Mouse (Mus musculus) CH12.LX (cell line): ENCODE data around the gene 4930503B20Rik. TPM values are rescaled to one million over a fixed set of nuclear protein-coding genes. Genes with fewer than 3 reads are reported as not detected.

ENCODE experiments used
- DNase-seq: peaks from one replicate; pipeline ENCODE4 v3.0.0-alpha.2; 2013; ENCODE audit errors: extremely low read depth
- H3K27ac ChIP-seq: 2 replicates; pipeline ENCODE4 v1.5.1; 2012; ENCODE audit warnings: low read depth, mild to moderate bottlenecking, control low read depth, moderate library complexity; ENCODE audit not compliant: insufficient read depth
- H3K27me3 ChIP-seq: replicated peaks from 2 replicates; pipeline ENCODE3; 2012; ENCODE audit warnings: inconsistent platforms
- H3K36me3 ChIP-seq, 2 experiments: replicated peaks in 1 of 2; 2 replicates each; pipeline versions ENCODE3 to v1.6.1; 2012; ENCODE audit warnings: inconsistent platforms in 1 of 2, low read length in 1 of 2, mild to moderate bottlenecking in 1 of 2, mixed read lengths in 1 of 2, moderate library complexity in 1 of 2; ENCODE audit not compliant: control insufficient read depth in 1 of 2, insufficient read depth in 1 of 2
- H3K4me1 ChIP-seq, 2 experiments: 2 replicates each; pipeline ENCODE4 v1.6.1; 2012; ENCODE audit warnings: inconsistent platforms in 1 of 2, moderate library complexity in 1 of 2; ENCODE audit not compliant: insufficient read depth in 2 of 2, control insufficient read depth in 1 of 2
- H3K4me2 ChIP-seq: 2 replicates; pipeline ENCODE4 v1.6.1; 2012; ENCODE audit warnings: low read depth, mild to moderate bottlenecking, control low read depth; ENCODE audit not compliant: poor library complexity, insufficient read depth, severe bottlenecking
- H3K4me3 ChIP-seq, 3 experiments: fragments of 150-350 bp in 1 of 3; sonication (generic) in 1 of 3; replicated peaks in 1 of 3; 2 replicates each; pipeline versions ENCODE3 to v1.5.1; 2011 to 2012; ENCODE audit warnings: low read depth in 2 of 3, low read length in 2 of 3, mild to moderate bottlenecking in 2 of 3, moderate library complexity in 2 of 3, control low read depth in 1 of 3, improper control_type of control experiment in 1 of 3, inconsistent platforms in 1 of 3, mixed read lengths in 1 of 3; ENCODE audit not compliant: poor library complexity in 1 of 3
- H3K79me2 ChIP-seq: replicated peaks from 2 replicates; pipeline ENCODE4 v1.6.1; 2012; ENCODE audit warnings: mild to moderate bottlenecking, moderate library complexity; ENCODE audit not compliant: control insufficient read depth, poor library complexity, insufficient read depth, severe bottlenecking; ENCODE audit errors: extremely low read depth
- H3K9ac ChIP-seq: 2 replicates; pipeline ENCODE4 v1.6.1; 2012; ENCODE audit warnings: low read depth, mild to moderate bottlenecking, control low read depth, moderate library complexity; ENCODE audit not compliant: insufficient read depth
- H3K9me3 ChIP-seq: replicated peaks from 2 replicates; pipeline ENCODE3; 2012; ENCODE audit warnings: low read length, inconsistent platforms, mixed read lengths
- CHD1 ChIP-seq: IDR thresholded peaks from 2 replicates; pipeline ENCODE4 v1.6.1; 2012; ENCODE audit warnings: low read depth, low read length, improper control_type of control experiment, inconsistent platforms
- KAT2A ChIP-seq: IDR thresholded peaks from 2 replicates; pipeline ENCODE4 v1.6.1; 2012; ENCODE audit warnings: low read length, improper control_type of control experiment, inconsistent platforms; ENCODE audit not compliant: insufficient replicate concordance
- MEF2A ChIP-seq: IDR thresholded peaks from 2 replicates; pipeline ENCODE4 v1.6.1; 2014; ENCODE audit warnings: low read depth, mild to moderate bottlenecking, inconsistent platforms, low read length, improper control_type of control experiment, borderline replicate concordance
- MXI1 ChIP-seq: IDR thresholded peaks from 2 replicates; pipeline ENCODE4 v1.6.1; 2011; ENCODE audit warnings: mild to moderate bottlenecking, low read depth, low read length, improper control_type of control experiment
- NELFE ChIP-seq: IDR thresholded peaks from 2 replicates; pipeline ENCODE4 v1.6.1; 2011; ENCODE audit warnings: low read depth, low read length, improper control_type of control experiment
- RAD21 ChIP-seq: IDR thresholded peaks from 2 replicates; pipeline ENCODE4 v1.6.1; 2011; ENCODE audit warnings: low read depth, mild to moderate bottlenecking, low read length, improper control_type of control experiment, moderate library complexity
- RCOR1 ChIP-seq: conservative IDR thresholded peaks from 2 replicates; pipeline ENCODE4 v1.6.1; 2012; ENCODE audit warnings: low read depth, mild to moderate bottlenecking, inconsistent platforms, low read length, improper control_type of control experiment
- SIN3A ChIP-seq: IDR thresholded peaks from 2 replicates; pipeline ENCODE4 v1.6.1; 2012; ENCODE audit warnings: low read length, improper control_type of control experiment, inconsistent platforms
- USF1 ChIP-seq: IDR thresholded peaks from 2 replicates; pipeline ENCODE4 v1.6.1; 2014; ENCODE audit warnings: low read depth, mild to moderate bottlenecking, inconsistent platforms, low read length, improper control_type of control experiment
- USF2 ChIP-seq: conservative IDR thresholded peaks from 2 replicates; pipeline ENCODE4 v1.6.1; 2011; ENCODE audit warnings: low read depth, low read length, improper control_type of control experiment
- ZMIZ1 ChIP-seq: IDR thresholded peaks from 2 replicates; pipeline ENCODE4 v1.6.1; 2012; ENCODE audit warnings: low read depth, mild to moderate bottlenecking, inconsistent platforms, low read length, improper control_type of control experiment
- dilution Hi-C: fragments of 300-500 bp; cut with MboI; formaldehyde crosslinking; loops from 2 replicates; pipeline ENCODE4 v1.14.3; 2020; ENCODE audit warnings: low sequenced_read_pairs; ENCODE audit not compliant: extremely low pct_unique_long_range_greater_than_20kb, extremely low pct_ligation_motif_present
- in situ Hi-C: fragments of 300-500 bp; cut with MboI; formaldehyde crosslinking; loops from 3 replicates; pipeline ENCODE4 v1.14.3; 2019; ENCODE audit warnings: low sequenced_read_pairs, low pct_ligation_motif_present, low pct_unique_long_range_greater_than_20kb, mixed read lengths
- polyA plus RNA-seq: library from polyadenylated mRNA; unstranded; fragments of >175 nt; gene quantifications from 2 replicates; pipeline ENCODE4 v1.2.1, GENCODE M21; 2012; ENCODE audit warnings: low read depth; ENCODE audit not compliant: insufficient read length
- total RNA-seq, 2 experiments: library from RNA; depleted of rRNA; stranded (reverse); fragments of 300-350 nt in 1 of 2; fragments of >200 nt in 1 of 2; gene quantifications; 2 replicates each; pipeline ENCODE4 v1.2.3; 2012 to 2014

4930503B20Rik gene
- total and polyA plus RNA-seq, 3 experiments, result not detected

GRCm38 (mm10) chr3:146595440-146595839, 55.7 kb downstream of the 4930503B20Rik start:
- dilution Hi-C loops (no loop called here), in situ Hi-C loops (no loop called here)
- H3K27ac ChIP-seq, result no peak overlapping the region
- H3K4me1 ChIP-seq, result no peaks in the 10 kb centered on the region
- DNase-seq, result no peak
- no peak overlapping the region for H3K9ac ChIP-seq
- no peaks in the 10 kb centered on the region for H3K27me3 ChIP-seq
- no peak overlapping the region for H3K4me2 ChIP-seq
- H3K79me2 ChIP-seq, result no peaks in the 10 kb centered on the region
- no peak for TF ChIP-seq ZMIZ1
- no peak for TF ChIP-seq USF1
- no peak for TF ChIP-seq NELFE
- TF ChIP-seq MXI1, result no peak
- TF ChIP-seq KAT2A, result no peak
- no peak for TF ChIP-seq CHD1
- no peak for TF ChIP-seq MEF2A
- TF ChIP-seq RAD21, result no peak
- no peak for TF ChIP-seq SIN3A
- no peak for TF ChIP-seq USF2
- TF ChIP-seq RCOR1, result no peak
- H3K9me3 ChIP-seq, result no peaks in the 10 kb centered on the region
- no peak overlapping the region for H3K4me3 ChIP-seq
- H3K36me3 ChIP-seq, result no peaks in the 10 kb centered on the region

Other genes with a start within 250 kb of the 4930503B20Rik start
- gene Ssx2ip, start 246.7 kb downstream of the 4930503B20Rik start, total RNA-seq (2012; rRNA removed), result 29.2 and 32.6 TPM in 2 replicates
- 31.9 and 39.9 TPM in 2 replicates for gene Ssx2ip, start 246.7 kb downstream of the 4930503B20Rik start, total RNA-seq (2014; rRNA removed)
- gene Ssx2ip, start 246.7 kb downstream of the 4930503B20Rik start, polyA plus RNA-seq, result 28.0 and 31.3 TPM in 2 replicates
- gene Ctbs, start 201.5 kb downstream of the 4930503B20Rik start, total RNA-seq (2012; rRNA removed), result 17.1 and 21.4 TPM in 2 replicates
- gene Ctbs, start 201.5 kb downstream of the 4930503B20Rik start, total RNA-seq (2014; rRNA removed), result 48.8 and 56.9 TPM in 2 replicates
- 26.5 and 33.5 TPM in 2 replicates for gene Ctbs, start 201.5 kb downstream of the 4930503B20Rik start, polyA plus RNA-seq
- 1.3 and 2.0 TPM in 2 replicates for gene Spata1, start 151.6 kb downstream of the 4930503B20Rik start, total RNA-seq (2012; rRNA removed)
- gene Spata1, start 151.6 kb downstream of the 4930503B20Rik start, total RNA-seq (2014; rRNA removed), result 1.4 and 1.8 TPM in 2 replicates
- gene Spata1, start 151.6 kb downstream of the 4930503B20Rik start, polyA plus RNA-seq, result 2.6 and 2.9 TPM in 2 replicates
- 397 and 398 TPM in 2 replicates for gene Gng5, start 151.5 kb downstream of the 4930503B20Rik start, total RNA-seq (2012; rRNA removed)
- 630 and 677 TPM in 2 replicates for gene Gng5, start 151.5 kb downstream of the 4930503B20Rik start, total RNA-seq (2014; rRNA removed)
- gene Gng5, start 151.5 kb downstream of the 4930503B20Rik start, polyA plus RNA-seq, result 447 and 603 TPM in 2 replicates
- gene Rpf1, start 129.9 kb downstream of the 4930503B20Rik start, total RNA-seq (2012; rRNA removed), result 100 and 121 TPM in 2 replicates
- gene Rpf1, start 129.9 kb downstream of the 4930503B20Rik start, total RNA-seq (2014; rRNA removed), result 262 and 300 TPM in 2 replicates
- 185 and 207 TPM in 2 replicates for gene Rpf1, start 129.9 kb downstream of the 4930503B20Rik start, polyA plus RNA-seq
- not detected in 2 replicates for gene Uox, start 80.9 kb downstream of the 4930503B20Rik start, total RNA-seq (2012; rRNA removed)
- gene Uox, start 80.9 kb downstream of the 4930503B20Rik start, total RNA-seq (2014; rRNA removed), result not detected in 2 replicates
- gene Uox, start 80.9 kb downstream of the 4930503B20Rik start, polyA plus RNA-seq, result not detected in 2 replicates
- gene Dnase2b, start 35.7 kb downstream of the 4930503B20Rik start, total RNA-seq (2012; rRNA removed), result not detected in 2 replicates
- not detected in 2 replicates for gene Dnase2b, start 35.7 kb downstream of the 4930503B20Rik start, total RNA-seq (2014; rRNA removed)
- gene Dnase2b, start 35.7 kb downstream of the 4930503B20Rik start, polyA plus RNA-seq, result not detected in 2 replicates
- gene Samd13, start 34.3 kb upstream of the 4930503B20Rik start, total RNA-seq (2012; rRNA removed), result not detected in 2 replicates
- not detected in 2 replicates for gene Samd13, start 34.3 kb upstream of the 4930503B20Rik start, total RNA-seq (2014; rRNA removed)
- not detected in 2 replicates for gene Samd13, start 34.3 kb upstream of the 4930503B20Rik start, polyA plus RNA-seq
- 29.0 and 33.1 TPM in 2 replicates for gene Prkacb, start 161.7 kb upstream of the 4930503B20Rik start, total RNA-seq (2012; rRNA removed)
- gene Prkacb, start 161.7 kb upstream of the 4930503B20Rik start, total RNA-seq (2014; rRNA removed), result 65.1 and 70.3 TPM in 2 replicates
- gene Prkacb, start 161.7 kb upstream of the 4930503B20Rik start, polyA plus RNA-seq, result 61.8 and 62.1 TPM in 2 replicates
- gene Ttll7, start 201.1 kb upstream of the 4930503B20Rik start, total RNA-seq (2012; rRNA removed), result 1.9 and 3.9 TPM in 2 replicates
- 2.0 TPM in 2 replicates for gene Ttll7, start 201.1 kb upstream of the 4930503B20Rik start, total RNA-seq (2014; rRNA removed)
- 1.1 and 1.7 TPM in 2 replicates for gene Ttll7, start 201.1 kb upstream of the 4930503B20Rik start, polyA plus RNA-seq